Comparison of ENCODE assay signal across 8 mouse cellular contexts in genomic region chr3:65391784-65392420, GRCm38 (mm10). TPM values are rescaled to one million over a fixed set of nuclear protein-coding genes. Genes with fewer than 3 reads are reported as not detected.
A peak's percentile ranks its signal among the peaks of the same experiment; 100 is the strongest.
DNase-seq lines count a peak whose midpoint lies in the region; ATAC-seq and TF ChIP-seq lines count a peak whose summit lies in the region.

No protein-coding gene starts in this region.

- H3K4me1 ChIP-seq in heart, embryonic 12.5 days (replicated peaks) = peaks cover 14% of the 10 kb centered on the region
- H3K4me1 ChIP-seq in CH12.LX (ENCODE audit: control insufficient read depth in 1 of 2, insufficient read depth in 2 of 2) = peaks cover 0 to 14% of the 10 kb centered on the region in 2 experiments; a peak in 1 of 4 replicates
- peaks cover 9% of the 10 kb centered on the region for H3K4me1 ChIP-seq in limb, embryonic 12.5 days (replicated peaks)
- 0 out of 2 replicates have a peak, but pooled peaks cover 5% of the 10 kb centered on the region for H3K4me1 ChIP-seq in midbrain, postnatal 0 days (ENCODE audit: insufficient read depth, low read length)

- TF ChIP-seq RAD21 in CH12.LX (IDR thresholded peaks at IDR 0.05; ENCODE audit: low read depth, low read length) = no peak; the same call in 1 of the 2 replicates

- H3K79me2 ChIP-seq in CH12.LX (replicated peaks; ENCODE audit: control insufficient read depth, extremely low read depth, insufficient read depth, poor library complexity, severe bottlenecking) = peaks cover 41% of the 10 kb centered on the region

- peak; percentile 56 for ATAC-seq in heart, embryonic 12.5 days (ENCODE audit: insufficient number of reproducible peaks, low FRiP score)
- ATAC-seq in limb, embryonic 12.5 days (ENCODE audit: insufficient number of reproducible peaks, insufficient read depth, low FRiP score, low TSS enrichment, low read depth) = peak; percentile 19; the same call in 1 of the 2 replicates
- ATAC-seq in midbrain, postnatal 0 days (ENCODE audit: low FRiP score) = peak; percentile 68

- dilution Hi-C loops in CH12.LX (cut with MboI; ENCODE audit: extremely low pct_ligation_motif_present, extremely low pct_unique_long_range_greater_than_20kb, low sequenced_read_pairs) = no loop called here

- H3K9me3 ChIP-seq in heart, embryonic 12.5 days (replicated peaks) = no peaks in the 10 kb centered on the region
- H3K9me3 ChIP-seq in CH12.LX (replicated peaks; ENCODE audit: low read length) = no peaks in the 10 kb centered on the region
- no peaks in the 10 kb centered on the region for H3K9me3 ChIP-seq in limb, embryonic 12.5 days
- no peaks in the 10 kb centered on the region for H3K9me3 ChIP-seq in midbrain, postnatal 0 days (ENCODE audit: low read length)

- DNase-seq in heart, adult 18-20 months = no peak
- peak; percentile 45 for DNase-seq in CH12.LX (ENCODE audit: extremely low read depth)
- DNase-seq in embryo, embryonic 10 days (ENCODE audit: low spot score) = peak; percentile 68
- peak; percentile 38 for DNase-seq in heart, postnatal 4 days
- peak; percentile 45 for DNase-seq in midbrain, postnatal 0 days (ENCODE audit: low spot score)
- DNase-seq in testis, postnatal 14 days (ENCODE audit: low spot score) = no peak

- peak overlapping the region; percentile 90 for H3K27ac ChIP-seq in heart, embryonic 12.5 days (ENCODE audit: poor library complexity, severe bottlenecking)
- peak overlapping the region; percentile 55 for H3K27ac ChIP-seq in CH12.LX (ENCODE audit: insufficient read depth, low read depth)
- peak overlapping the region; percentile 91 for H3K27ac ChIP-seq in limb, embryonic 12.5 days
- H3K27ac ChIP-seq in midbrain, postnatal 0 days (ENCODE audit: low read depth, low read length) = peak overlapping the region; percentile 90

- no peaks in the 10 kb centered on the region for H3K27me3 ChIP-seq in heart, embryonic 12.5 days (replicated peaks)
- H3K27me3 ChIP-seq in CH12.LX (replicated peaks) = no peaks in the 10 kb centered on the region
- no peaks in the 10 kb centered on the region for H3K27me3 ChIP-seq in limb, embryonic 12.5 days
- no peaks in the 10 kb centered on the region for H3K27me3 ChIP-seq in midbrain, postnatal 0 days (ENCODE audit: insufficient read depth, low read length)

- in situ Hi-C loops in CH12.LX (cut with MboI; ENCODE audit: low pct_ligation_motif_present, low pct_unique_long_range_greater_than_20kb, low sequenced_read_pairs) = loop anchor here (25.0 kb wide), 1 partner anchor 270 kb away; the partner anchor contains the start of gene Lekr1

- H3K4me3 ChIP-seq in heart, embryonic 12.5 days = peak overlapping the region; percentile 95
- peak overlapping the region; percentile 87 to 96 (median 87) for H3K4me3 ChIP-seq in CH12.LX (replicated peaks in 1 of 3; ENCODE audit: low read depth in 2 of 3, low read length in 2 of 3, poor library complexity in 1 of 3)
- H3K4me3 ChIP-seq in limb, embryonic 12.5 days (replicated peaks) = peak overlapping the region; percentile 82
- peak overlapping the region; percentile 83 for H3K4me3 ChIP-seq in midbrain, postnatal 0 days (ENCODE audit: low read depth, low read length)

- peaks cover 26% of the 10 kb centered on the region for H3K36me3 ChIP-seq in heart, embryonic 12.5 days
- peaks cover 18 to 32% of the 10 kb centered on the region in 2 experiments for H3K36me3 ChIP-seq in CH12.LX (replicated peaks in 1 of 2; ENCODE audit: control insufficient read depth in 1 of 2, insufficient read depth in 1 of 2, low read length in 1 of 2)
- H3K36me3 ChIP-seq in limb, embryonic 12.5 days = peaks cover 34% of the 10 kb centered on the region
- peaks cover 15% of the 10 kb centered on the region for H3K36me3 ChIP-seq in midbrain, postnatal 0 days (ENCODE audit: insufficient read depth, low read length)

- TF ChIP-seq EP300 in CH12.LX (IDR thresholded peaks at IDR 0.05; ENCODE audit: low read length) = no peak

- TF ChIP-seq POLR2A in CH12.LX (IDR thresholded peaks at IDR 0.05; ENCODE audit: low read depth, low read length) = no peak

- 0 out of 4 replicates have a peak, but pooled peaks of 1 of the 2 experiments have one; percentile 13 for TF ChIP-seq CTCF in CH12.LX (conservative IDR thresholded peaks at IDR 0.05 in 1 of 2, IDR thresholded peaks at IDR 0.05 in 1 of 2; ENCODE audit: low read depth in 2 of 2, low read length in 2 of 2)
- peak; percentile 33 for TF ChIP-seq CTCF in midbrain, postnatal 0 days (IDR thresholded peaks at IDR 0.05)

- peak overlapping the region; percentile 95 for H3K9ac ChIP-seq in heart, embryonic 12.5 days
- H3K9ac ChIP-seq in CH12.LX (ENCODE audit: insufficient read depth, low read depth) = peak overlapping the region; percentile 92
- H3K9ac ChIP-seq in limb, embryonic 12.5 days (replicated peaks) = peak overlapping the region; percentile 83
- H3K9ac ChIP-seq in midbrain, postnatal 0 days (replicated peaks; ENCODE audit: low read length, poor library complexity, severe bottlenecking) = peak overlapping the region; percentile 87

- 0% methylated on average over 37 of the region's 37 CpGs for WGBS in heart, embryonic 12.5 days
- WGBS in limb, embryonic 12.5 days = under 1% methylated on average over 37 of the region's 37 CpGs
- WGBS in midbrain, postnatal 0 days = under 1% methylated on average over 36 of the region's 37 CpGs

- peak overlapping the region; percentile 93 for H3K4me2 ChIP-seq in heart, embryonic 12.5 days
- H3K4me2 ChIP-seq in CH12.LX (ENCODE audit: insufficient read depth, low read depth, poor library complexity, severe bottlenecking) = peak overlapping the region; percentile 81
- peak overlapping the region; percentile 87 for H3K4me2 ChIP-seq in limb, embryonic 12.5 days
- H3K4me2 ChIP-seq in midbrain, postnatal 0 days (ENCODE audit: low read depth, low read length, poor library complexity, severe bottlenecking) = peak overlapping the region; percentile 72

TF ChIP-seq in CH12.LX, 34 proteins besides CTCF, POLR2A, EP300 and RAD21:
- peak; percentile 56; the same call in 1 of the 2 replicates for TF ChIP-seq UBTF (IDR thresholded peaks at IDR 0.05; ENCODE audit: low read depth, low read length)
- TF ChIP-seq JUND (conservative IDR thresholded peaks at IDR 0.05; ENCODE audit: low read depth, low read length) = no peak
- no peak for TF ChIP-seq IRF4 (IDR thresholded peaks at IDR 0.05; ENCODE audit: low read depth, low read length)
- TF ChIP-seq USF2 (conservative IDR thresholded peaks at IDR 0.05; ENCODE audit: low read depth, low read length) = no peak
- no peak for TF ChIP-seq RCOR1 (conservative IDR thresholded peaks at IDR 0.05; ENCODE audit: low read depth, low read length)
- 0 out of 2 replicates have a peak, but pooled peaks have one; percentile 15 for TF ChIP-seq MAFK (IDR thresholded peaks at IDR 0.05; ENCODE audit: insufficient replicate concordance, low read length)
TF ChIP-seq in CH12.LX: peak in this region for 2.

RNA-seq across cellular contexts. Expression of gene Ssr3, which starts 0.5 kb away (rescaled TPM):
- 248 and 252 TPM in 2 replicates for polyA plus RNA-seq in heart, embryonic 12.5 days (2016; fragmentation: Nextera tagmentation; extraction: Ambion mirVana)
- total RNA-seq in heart, adult 18-20 months (2021) = 100 to 1,000 TPM; 119 to 122 TPM
- total RNA-seq in CH12.LX (2012; rRNA removed) (118 and 132 TPM in 2 replicates), CH12.LX (2014; rRNA removed) (222 and 227 TPM in 2 replicates)
- polyA plus RNA-seq in CH12.LX (2012; ENCODE audit: insufficient read length, low read depth) = 163 and 165 TPM in 2 replicates
- total RNA-seq in heart, postnatal 4 days (2021) = 100 to 1,000 TPM; 178 TPM
- polyA plus RNA-seq in limb, embryonic 12.5 days (2016; fragmentation: Nextera tagmentation; extraction: Ambion mirVana) = 247 and 258 TPM in 2 replicates
- 140 and 187 TPM in 2 replicates for total RNA-seq in midbrain, postnatal 0 days (2014; rRNA removed)
- 147 and 151 TPM in 2 replicates for polyA plus RNA-seq in midbrain, postnatal 0 days (2015; fragmentation: Nextera tagmentation; extraction: Ambion mirVana)

Comparison
In these comparisons a context has a peak if more than half of its experiments do, and no peak if none do; other contexts are left out.
1. DNase-seq: peak in CH12.LX (single experiment), embryo, embryonic 10 days (single experiment), heart, postnatal 4 days (single experiment) and midbrain, postnatal 0 days (single experiment); none in heart, adult 18-20 months (0 of 2) and testis, postnatal 14 days (single experiment).
2. Peak in every context shown above with its lines, with median percentiles within 50 percentile points of each other: ATAC-seq, H3K27ac ChIP-seq, H3K4me2 ChIP-seq, H3K4me3 ChIP-seq and H3K9ac ChIP-seq.